ENCODE assay signal across 9 mouse cellular contexts in the genomic region with DNA sequence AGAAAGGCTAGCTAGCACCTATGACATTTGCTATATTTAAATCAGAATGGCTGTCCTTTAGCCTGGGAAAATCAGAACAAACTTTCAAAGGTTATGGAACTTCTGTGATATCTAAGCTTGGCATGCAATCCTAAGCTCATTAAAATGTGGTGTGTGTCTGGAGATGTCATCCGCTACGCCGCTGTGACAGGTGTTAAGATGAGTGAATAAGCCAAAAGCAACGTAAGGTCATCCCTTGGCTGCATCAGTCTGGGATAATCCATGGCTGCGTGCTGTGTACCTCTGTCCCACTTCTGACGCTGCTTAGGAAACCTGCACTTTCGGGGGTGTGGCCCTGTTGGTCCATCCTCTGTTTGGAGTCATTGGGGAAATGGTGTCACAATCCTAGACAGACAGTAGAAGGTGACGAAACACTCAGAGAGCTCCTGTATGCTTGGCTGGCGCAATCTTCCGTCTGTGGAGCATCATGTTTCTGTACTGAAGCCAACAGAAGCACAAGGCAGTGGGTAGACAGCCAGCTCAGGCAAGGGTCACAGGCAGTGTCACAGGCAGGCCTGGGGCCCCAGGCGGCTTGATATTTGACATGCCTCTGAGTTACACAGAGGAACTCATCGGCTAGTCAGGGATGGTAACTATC. TPM values are rescaled to one million over a fixed set of nuclear protein-coding genes. Genes with fewer than 3 reads are reported as not detected.
A peak's percentile ranks its signal among the peaks of the same experiment; 100 is the strongest.
DNase-seq lines count a peak whose midpoint lies in the region; ATAC-seq and TF ChIP-seq lines count a peak whose summit lies in the region.
"Had no signal": no experiment of that assay in that cellular context is flagged by ENCODE, and none has a peak within 500 bp of the region (broad histone marks: within the 10 kb centered on the region; RNA-seq: fewer than 3 reads in every experiment).

No protein-coding gene starts in this region.

- TF ChIP-seq CTCF in liver, embryonic 14.5 days (IDR thresholded peaks at IDR 0.05; ENCODE audit: low read depth): no peak

- H3K4me3 ChIP-seq in heart, embryonic 15.5 days: no peak overlapping the region
- H3K4me3 ChIP-seq in liver, embryonic 14.5 days (ENCODE audit: insufficient read depth in 1 of 2, low read depth in 2 of 2, low read length in 2 of 2): no peak overlapping the region
- H3K4me3 ChIP-seq in hindbrain, embryonic 12.5 days: no peak overlapping the region
- H3K4me3 ChIP-seq in midbrain, embryonic 11.5 days (ENCODE audit: low read depth, low read length): no peak overlapping the region
- H3K4me3 ChIP-seq in forebrain, embryonic 16.5 days (replicated peaks; ENCODE audit: low read length): no peak overlapping the region

- peaks cover 35% of the 10 kb centered on the region for H3K4me1 ChIP-seq in heart, embryonic 15.5 days (replicated peaks)
- H3K4me1 ChIP-seq in liver, embryonic 14.5 days (replicated peaks; ENCODE audit: control insufficient read depth in 2 of 2, insufficient read depth in 2 of 2, low read length in 1 of 2): peaks cover 0 to 7% of the 10 kb centered on the region in 2 experiments; a peak in 2 of 4 replicates
- no peaks in the 10 kb centered on the region for H3K4me1 ChIP-seq in hindbrain, embryonic 12.5 days
- H3K4me1 ChIP-seq in midbrain, embryonic 11.5 days (ENCODE audit: control insufficient read depth, insufficient read depth, low read length): no peaks in the 10 kb centered on the region
- no peaks in the 10 kb centered on the region for H3K4me1 ChIP-seq in forebrain, embryonic 16.5 days (replicated peaks; ENCODE audit: control insufficient read depth, insufficient read depth, low read length)

- no peak overlapping the region for H3K4me2 ChIP-seq in heart, embryonic 15.5 days
- no peak overlapping the region for H3K4me2 ChIP-seq in liver, embryonic 14.5 days (ENCODE audit: low read depth)
- H3K4me2 ChIP-seq in hindbrain, embryonic 12.5 days (replicated peaks): no peak overlapping the region
- no peak overlapping the region for H3K4me2 ChIP-seq in midbrain, embryonic 11.5 days
- H3K4me2 ChIP-seq in forebrain, embryonic 16.5 days (ENCODE audit: low read length): no peak overlapping the region

- DNase-seq in urinary bladder, postnatal 36 days (ENCODE audit: low spot score in 2 of 2): peak; percentile 8 to 78
- no peak for DNase-seq in urinary bladder, adult 2 months (ENCODE audit: low spot score)
- DNase-seq in liver, embryonic 14.5 days (ENCODE audit: low read depth in 3 of 3, low spot score in 3 of 3): peak; percentile 37 to 56 (median 37)
- no peak for DNase-seq in midbrain, embryonic 11.5 days (ENCODE audit: low spot score, missing footprints)
- no peak for DNase-seq in layer of hippocampus, adult 11-12 months (ENCODE audit: low spot score)

- peak; percentile 86 for ATAC-seq in heart, embryonic 15.5 days (replicated peaks; ENCODE audit: insufficient number of reproducible peaks, insufficient read depth, low FRiP score, low read depth)
- peak; percentile 80 for ATAC-seq in liver, embryonic 14.5 days (ENCODE audit: insufficient read depth)
- no peak for ATAC-seq in hindbrain, embryonic 12.5 days (ENCODE audit: low FRiP score)
- ATAC-seq in midbrain, embryonic 11.5 days (ENCODE audit: low FRiP score): no peak
- ATAC-seq in forebrain, embryonic 16.5 days: no peak

- WGBS in heart, embryonic 15.5 days: 26% methylated on average over 12 of the region's 12 CpGs
- WGBS in liver, embryonic 14.5 days (ENCODE audit: insufficient replicate concordance): 52% methylated on average over 12 of the region's 12 CpGs
- 80% methylated on average over 12 of the region's 12 CpGs for WGBS in hindbrain, embryonic 12.5 days
- WGBS in midbrain, embryonic 11.5 days: 80% methylated on average over 12 of the region's 12 CpGs
- WGBS in forebrain, embryonic 16.5 days: 81% methylated on average over 12 of the region's 12 CpGs

- no peaks in the 10 kb centered on the region for H3K27me3 ChIP-seq in heart, embryonic 15.5 days
- H3K27me3 ChIP-seq in liver, embryonic 14.5 days (ENCODE audit: control insufficient read depth, insufficient read depth, low read length): no peaks in the 10 kb centered on the region
- H3K27me3 ChIP-seq in hindbrain, embryonic 12.5 days: no peaks in the 10 kb centered on the region
- H3K27me3 ChIP-seq in midbrain, embryonic 11.5 days (ENCODE audit: control insufficient read depth, insufficient read depth, low read length): no peaks in the 10 kb centered on the region
- H3K27me3 ChIP-seq in forebrain, embryonic 16.5 days (replicated peaks; ENCODE audit: control insufficient read depth, insufficient read depth, low read length): no peaks in the 10 kb centered on the region

- no peaks in the 10 kb centered on the region for H3K36me3 ChIP-seq in heart, embryonic 15.5 days
- no peaks in the 10 kb centered on the region for H3K36me3 ChIP-seq in liver, embryonic 14.5 days (replicated peaks; ENCODE audit: control insufficient read depth, insufficient read depth, low read depth)
- H3K36me3 ChIP-seq in hindbrain, embryonic 12.5 days: no peaks in the 10 kb centered on the region
- H3K36me3 ChIP-seq in midbrain, embryonic 11.5 days (ENCODE audit: control insufficient read depth, insufficient read depth, low read length): no peaks in the 10 kb centered on the region
- no peaks in the 10 kb centered on the region for H3K36me3 ChIP-seq in forebrain, embryonic 16.5 days (ENCODE audit: control insufficient read depth, insufficient read depth)
- H3K36me3 ChIP-seq: G1E had no signal

- H3K27ac ChIP-seq in heart, embryonic 15.5 days: peak overlapping the region; percentile 78
- H3K27ac ChIP-seq in liver, embryonic 14.5 days: no peak overlapping the region
- H3K27ac ChIP-seq in hindbrain, embryonic 12.5 days: no peak overlapping the region
- H3K27ac ChIP-seq in midbrain, embryonic 11.5 days (ENCODE audit: low read depth, low read length): no peak overlapping the region
- H3K27ac ChIP-seq in forebrain, embryonic 16.5 days (ENCODE audit: low read length): no peak overlapping the region

- no peak overlapping the region for H3K9ac ChIP-seq in heart, embryonic 15.5 days
- H3K9ac ChIP-seq in liver, embryonic 14.5 days (replicated peaks): no peak overlapping the region
- H3K9ac ChIP-seq in hindbrain, embryonic 12.5 days: no peak overlapping the region
- H3K9ac ChIP-seq in midbrain, embryonic 11.5 days (ENCODE audit: low read length): no peak overlapping the region
- no peak overlapping the region for H3K9ac ChIP-seq in forebrain, embryonic 16.5 days (replicated peaks; ENCODE audit: low read depth, low read length)

- peak; percentile 35; the same call in 1 of the 2 replicates for TF ChIP-seq EP300 in liver, embryonic 14.5 days (IDR thresholded peaks at IDR 0.05; ENCODE audit: low read depth)

- no peaks in the 10 kb centered on the region for H3K9me3 ChIP-seq in heart, embryonic 15.5 days (replicated peaks)
- no peaks in the 10 kb centered on the region for H3K9me3 ChIP-seq in liver, embryonic 14.5 days (ENCODE audit: control insufficient read depth, low read length)
- H3K9me3 ChIP-seq in hindbrain, embryonic 12.5 days (replicated peaks): no peaks in the 10 kb centered on the region
- no peaks in the 10 kb centered on the region for H3K9me3 ChIP-seq in midbrain, embryonic 11.5 days (ENCODE audit: control insufficient read depth, low read length)
- no peaks in the 10 kb centered on the region for H3K9me3 ChIP-seq in forebrain, embryonic 16.5 days (ENCODE audit: control insufficient read depth, low read length)

RNA-seq across cellular contexts. Expression of a gene that starts 15.0 kb away (rescaled TPM):
- 7.2 and 8.9 TPM in 2 replicates for polyA plus RNA-seq in urinary bladder, adult 2 months (2012; rRNA removed)
- polyA plus RNA-seq in heart, embryonic 15.5 days (2015; fragmentation: Nextera tagmentation; extraction: Ambion mirVana): 14.3 and 15.5 TPM in 2 replicates
- 0.68 and 0.77 TPM in 2 replicates for polyA plus RNA-seq in liver, embryonic 14.5 days (2012; rRNA removed)
- polyA plus RNA-seq in liver, embryonic 14.5 days (2014; fragmentation: Nextera tagmentation; extraction: Ambion mirVana): 0.94 and 1.4 TPM in 2 replicates
- polyA plus RNA-seq in hindbrain, embryonic 12.5 days (2016; fragmentation: Nextera tagmentation; extraction: Ambion mirVana): 0.74 and 1.4 TPM in 2 replicates
- 0.07 and 0.37 TPM in 2 replicates for polyA plus RNA-seq in midbrain, embryonic 11.5 days (2014; fragmentation: Nextera tagmentation; extraction: Ambion mirVana)
- polyA plus RNA-seq in forebrain, embryonic 16.5 days (2015; fragmentation: Nextera tagmentation; extraction: Ambion mirVana): 0.40 and 0.89 TPM in 2 replicates
- polyA plus RNA-seq: G1E had no signal

RNA-seq across cellular contexts. Expression of a gene that starts 39.8 kb away (rescaled TPM):
- 15.9 and 17.9 TPM in 2 replicates for polyA plus RNA-seq in urinary bladder, adult 2 months (2012; rRNA removed)
- polyA plus RNA-seq in heart, embryonic 15.5 days (2015; fragmentation: Nextera tagmentation; extraction: Ambion mirVana): 31.2 and 33.9 TPM in 2 replicates
- 7.1 and 10.4 TPM in 2 replicates for polyA plus RNA-seq in liver, embryonic 14.5 days (2012; rRNA removed)
- 11.5 and 13.1 TPM in 2 replicates for polyA plus RNA-seq in liver, embryonic 14.5 days (2014; fragmentation: Nextera tagmentation; extraction: Ambion mirVana)
- 21.6 and 23.4 TPM in 2 replicates for polyA plus RNA-seq in hindbrain, embryonic 12.5 days (2016; fragmentation: Nextera tagmentation; extraction: Ambion mirVana)
- polyA plus RNA-seq in midbrain, embryonic 11.5 days (2014; fragmentation: Nextera tagmentation; extraction: Ambion mirVana): 23.3 and 28.9 TPM in 2 replicates
- 14.7 and 15.6 TPM in 2 replicates for polyA plus RNA-seq in forebrain, embryonic 16.5 days (2015; fragmentation: Nextera tagmentation; extraction: Ambion mirVana)

Comparison
In these comparisons a context has a peak if more than half of its experiments do, and no peak if none do; other contexts are left out.
1. DNase-seq: peak in urinary bladder, postnatal 36 days (2 of 2) and liver, embryonic 14.5 days (3 of 3); none in urinary bladder, adult 2 months (single experiment), midbrain, embryonic 11.5 days (single experiment) and layer of hippocampus, adult 11-12 months (single experiment).
2. ATAC-seq: peak in heart, embryonic 15.5 days (single experiment) and liver, embryonic 14.5 days (single experiment); none in hindbrain, embryonic 12.5 days (single experiment), midbrain, embryonic 11.5 days (single experiment) and forebrain, embryonic 16.5 days (single experiment).